Mouse (Mus musculus) kidney, adult 11 months (tissue): ENCODE results near the gene Ptpa.
A peak's percentile ranks its signal among the peaks of the same experiment; 100 is the strongest.

Source experiments
- DNase-seq: peaks from one replicate; pipeline ENCODE4 v3.0.0; 2022

Gene Ptpa

GRCm38 (mm10) chr2:30469009-30469408, 53.2 kb downstream of the Ptpa start:
- DNase-seq, result no peak

GRCm38 (mm10) chr2:30469796-30470142, 53.9 kb downstream of the Ptpa start:
- DNase-seq, result peak; percentile 53

- DNase-seq, result peak; percentile 68
Observed at GRCm38 (mm10) chr2:30470143-30470946, 54.5 kb downstream of the Ptpa start.

DNA sequence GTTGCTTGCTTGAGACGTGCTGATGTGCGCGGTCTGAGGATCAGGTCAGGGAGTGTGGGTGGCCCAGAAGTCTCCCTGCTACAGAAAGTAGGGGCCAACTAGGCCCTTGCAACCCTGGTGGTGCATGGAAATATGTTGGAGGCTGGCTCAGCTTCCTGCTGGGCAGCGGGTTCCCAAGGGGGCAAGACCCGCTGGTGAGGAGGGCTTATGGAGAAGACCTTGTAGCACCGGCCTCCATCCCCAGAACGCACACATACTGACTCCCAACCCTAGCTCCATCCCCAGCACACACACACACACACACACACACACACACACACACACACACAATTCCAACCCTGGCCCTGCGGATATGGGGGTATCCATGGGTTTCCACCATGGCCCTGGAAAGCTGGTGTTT, 55.2 kb downstream of the Ptpa start:
- no peak for DNase-seq

DNA sequence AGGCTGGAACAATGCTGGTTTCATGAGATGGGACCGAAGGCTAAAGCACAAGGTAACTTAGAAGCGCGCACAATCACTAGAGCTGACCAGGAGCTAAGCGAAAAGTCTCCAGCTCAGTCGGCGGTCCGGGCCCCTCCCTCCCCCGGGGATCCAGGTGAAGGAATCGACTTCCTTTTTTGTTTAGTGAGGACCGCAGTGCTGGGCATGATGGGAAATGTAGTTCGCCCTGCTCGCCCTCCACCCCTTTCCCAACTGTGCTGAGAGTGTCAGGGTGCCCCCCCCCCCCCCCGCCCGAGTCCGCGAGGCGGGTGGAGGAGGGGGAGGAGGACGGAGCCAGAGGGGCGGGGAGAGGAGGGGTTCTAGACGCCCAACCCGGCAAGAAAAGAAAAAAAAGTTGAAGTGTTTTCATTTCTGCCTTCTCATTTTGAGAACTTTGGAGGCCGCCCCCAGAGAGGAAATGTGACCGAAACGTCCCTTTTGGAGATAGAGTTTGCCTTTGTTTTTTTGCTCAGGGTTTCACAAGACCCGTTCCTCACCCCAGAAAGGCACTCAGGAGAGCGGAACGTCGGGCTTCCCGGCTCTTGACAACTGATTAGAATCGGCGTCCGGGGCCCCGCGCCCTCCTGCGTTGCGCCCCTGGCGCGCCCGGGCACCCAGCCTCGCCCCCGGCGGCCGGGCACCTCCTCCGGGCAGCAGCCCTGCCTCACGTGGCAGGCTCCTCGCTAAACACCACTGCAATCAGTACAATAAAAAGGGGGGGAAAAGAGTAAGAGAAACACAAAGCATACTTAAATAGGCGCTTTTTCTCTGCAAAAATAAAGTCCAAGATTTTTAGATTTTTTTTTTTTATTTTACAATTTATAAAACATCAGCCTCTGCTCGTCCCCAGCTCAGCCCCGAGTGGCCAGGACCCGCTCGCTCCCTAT, 56.2 kb downstream of the Ptpa start:
- DNase-seq, result peak; percentile 96

GRCm38 (mm10) chr2:30472731-30473351, 57.0 kb downstream of the Ptpa start:
- peak; percentile 53 for DNase-seq

DNA sequence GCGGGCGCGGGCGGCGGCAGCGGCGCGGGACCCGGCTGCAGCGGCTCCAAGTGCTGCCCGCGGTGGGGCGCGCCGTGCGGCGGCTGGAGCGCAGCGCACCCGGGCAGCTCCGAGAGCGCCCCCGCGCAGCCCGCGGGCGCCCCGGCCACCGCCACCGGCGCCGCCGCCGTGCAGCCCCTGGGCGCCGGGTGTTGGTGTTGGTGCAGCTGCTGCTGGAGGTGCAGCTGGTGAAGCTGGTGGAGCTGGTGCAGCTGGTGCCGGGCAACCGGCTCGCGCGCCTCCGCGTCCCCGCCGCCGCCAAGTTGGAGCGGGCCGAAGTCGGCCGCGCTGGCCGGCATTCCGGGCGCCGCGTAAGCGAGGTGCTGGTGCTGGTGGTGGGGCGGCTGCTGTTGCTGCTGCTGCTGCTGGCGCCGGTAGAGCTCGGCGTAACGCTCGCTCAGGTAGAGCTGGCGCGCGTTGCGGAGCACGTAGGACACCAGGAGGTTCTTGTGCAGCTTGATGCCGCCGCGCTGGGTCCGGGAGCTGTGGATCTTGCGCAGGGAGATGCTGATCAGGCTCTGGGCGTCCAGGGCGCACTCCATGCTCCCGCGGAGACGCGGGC, 57.7 kb downstream of the Ptpa start:
- DNase-seq, result peak; percentile 34

DNA sequence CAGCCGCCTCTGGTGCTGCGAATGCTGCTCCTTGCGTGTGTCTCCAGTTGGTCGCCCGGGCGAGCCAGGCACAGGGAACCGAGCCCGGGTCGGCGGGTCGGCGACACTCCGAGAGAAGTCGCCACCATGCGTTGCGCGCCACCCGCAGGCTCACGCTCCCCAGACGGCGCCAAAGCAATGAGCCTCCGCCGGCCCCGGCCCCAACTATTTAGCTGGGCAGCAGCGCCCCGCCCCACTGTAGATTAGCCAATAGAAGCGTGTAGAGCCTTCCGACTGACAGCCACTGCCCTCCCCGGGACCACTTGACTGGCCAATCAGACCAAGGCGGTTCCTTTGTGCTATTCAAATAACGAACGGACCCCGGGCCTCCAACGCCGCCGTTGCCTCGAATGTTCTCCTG, 58.2 kb downstream of the Ptpa start, which contains the start of gene Ier5l:
Gene Ier5l, minus strand, starts transcription at position 181 of the 400 bp plus-strand sequence.
- DNase-seq, result peak; percentile 95

DNA sequence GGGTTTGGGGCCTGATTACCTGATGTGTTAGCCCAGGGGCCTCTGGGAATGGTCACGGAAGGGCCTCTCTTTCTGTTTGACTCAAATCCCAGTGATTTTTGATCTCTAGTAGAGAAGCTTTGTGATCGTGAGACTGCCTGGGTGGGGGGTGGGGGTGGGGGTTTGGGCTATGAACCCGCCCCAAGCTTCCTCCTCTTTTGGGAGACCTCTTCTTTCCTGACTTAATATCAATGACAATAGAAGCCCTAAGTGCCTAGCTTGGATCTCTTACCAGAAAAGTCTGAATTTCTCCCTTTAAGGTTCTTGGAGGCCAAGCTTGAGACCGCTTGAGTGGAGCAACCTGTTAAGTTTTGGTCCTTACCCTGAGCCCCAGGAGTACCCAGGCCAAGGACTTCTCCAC, 58.9 kb downstream of the Ptpa start:
- no peak for DNase-seq

GRCm38 (mm10) chr2:30475457-30475856, 59.6 kb downstream of the Ptpa start:
- no peak for DNase-seq

GRCm38 (mm10) chr2:30476241-30476640, 60.4 kb downstream of the Ptpa start:
- DNase-seq, result no peak

DNA sequence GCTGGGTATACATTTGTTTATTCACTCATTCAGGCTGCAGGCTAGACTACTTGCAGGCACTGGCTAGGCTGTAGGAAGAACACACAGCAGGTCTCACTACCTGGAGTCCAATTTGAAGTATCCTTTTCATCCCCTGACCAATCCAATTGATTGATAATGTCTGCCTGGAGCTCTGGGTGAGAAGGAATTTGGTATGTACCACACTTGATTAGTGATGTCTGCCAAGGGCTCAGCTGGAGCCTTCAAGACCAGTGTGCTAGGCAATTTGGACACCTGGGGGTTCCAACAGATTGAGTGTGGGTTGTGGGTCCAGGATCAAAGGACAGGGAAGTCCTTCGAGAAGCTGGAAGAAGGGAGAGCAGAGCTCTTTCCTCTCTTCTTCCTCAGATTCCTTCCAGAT, 62.7 kb downstream of the Ptpa start:
- DNase-seq, result no peak

DNA sequence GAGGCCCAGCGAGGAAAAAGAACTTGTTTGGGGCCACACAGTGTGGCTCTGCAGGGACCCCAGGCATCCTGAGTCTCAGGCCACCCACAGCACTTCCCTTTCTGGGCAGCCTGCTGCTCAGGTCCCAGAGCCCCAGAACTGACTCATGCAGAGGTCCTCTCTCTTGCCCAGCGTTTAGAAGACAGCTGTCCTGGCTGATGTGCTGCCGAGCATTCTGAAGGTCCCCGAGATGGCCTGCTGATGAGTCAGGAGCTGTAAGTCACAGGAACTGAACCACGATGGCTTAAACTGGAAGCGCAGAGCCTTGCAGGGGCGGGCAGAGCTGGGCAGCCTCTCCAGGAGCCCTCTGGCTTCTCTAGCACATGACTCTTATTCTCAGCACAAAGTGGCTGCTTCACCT, 71.8 kb downstream of the Ptpa start:
- DNase-seq, result no peak

DNA sequence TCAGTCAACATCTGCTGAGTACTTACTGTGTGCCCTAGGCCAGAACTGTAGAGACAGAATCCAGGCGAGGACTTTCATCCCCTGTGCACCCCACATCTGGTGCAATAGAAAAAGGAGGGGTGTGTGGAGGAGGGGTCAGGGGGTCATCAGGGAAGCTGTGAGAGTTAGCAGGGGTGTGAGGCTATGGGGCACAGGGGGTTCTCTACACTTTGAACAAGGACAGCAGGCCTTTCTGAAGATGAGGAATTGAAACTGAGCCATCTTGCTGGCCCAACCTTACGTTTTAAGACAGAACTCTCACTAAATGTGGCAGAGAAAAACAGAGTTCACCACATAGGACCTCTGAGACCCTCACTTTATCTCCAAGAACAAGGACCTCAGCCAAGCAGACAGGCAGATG, 74.5 kb downstream of the Ptpa start:
- no peak for DNase-seq

DNA sequence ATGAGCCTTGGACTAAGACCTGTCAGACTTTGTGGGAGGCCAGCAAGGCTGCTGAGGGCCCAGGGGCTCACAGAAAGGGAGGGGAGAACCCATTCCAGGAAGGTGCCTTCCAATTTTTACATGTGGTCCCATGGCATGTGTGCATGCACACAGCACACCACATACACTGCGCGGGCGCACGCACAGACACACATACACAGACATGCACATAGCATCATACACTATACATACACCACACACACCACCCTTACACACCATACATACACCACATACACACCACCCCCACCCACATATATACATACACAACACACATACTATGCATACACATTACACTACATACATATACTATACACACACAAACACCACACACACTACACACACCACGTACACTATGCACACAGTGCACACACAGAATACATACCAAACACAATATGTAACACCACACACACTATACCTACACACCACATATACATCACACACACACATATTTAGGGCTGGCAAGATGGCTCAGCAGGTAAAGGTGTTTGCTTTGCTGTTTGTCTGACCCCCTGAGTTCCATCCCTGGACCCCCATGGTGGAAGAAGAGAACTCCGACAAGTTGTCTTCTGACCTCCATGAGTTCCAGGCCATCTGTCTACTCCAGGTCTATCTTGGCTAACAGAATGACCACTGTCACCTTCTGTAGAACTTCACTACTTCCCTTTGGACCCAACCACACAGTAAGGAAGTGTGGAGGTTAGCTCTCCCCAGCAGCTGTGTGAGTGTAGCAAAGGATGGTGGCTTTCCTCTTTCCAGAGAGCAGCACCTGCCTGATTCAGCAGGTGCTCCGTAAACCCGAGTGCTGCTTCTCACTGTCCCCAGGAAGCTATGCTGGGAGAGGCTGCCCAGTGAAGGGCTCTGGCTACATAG, 79.4 kb downstream of the Ptpa start:
- no peak for DNase-seq

GRCm38 (mm10) chr2:30495909-30496861, 80.3 kb downstream of the Ptpa start:
- DNase-seq, result peak; percentile 70
